Mouse (Mus musculus): ENCODE measurements around the gene Maml1.

DNA sequence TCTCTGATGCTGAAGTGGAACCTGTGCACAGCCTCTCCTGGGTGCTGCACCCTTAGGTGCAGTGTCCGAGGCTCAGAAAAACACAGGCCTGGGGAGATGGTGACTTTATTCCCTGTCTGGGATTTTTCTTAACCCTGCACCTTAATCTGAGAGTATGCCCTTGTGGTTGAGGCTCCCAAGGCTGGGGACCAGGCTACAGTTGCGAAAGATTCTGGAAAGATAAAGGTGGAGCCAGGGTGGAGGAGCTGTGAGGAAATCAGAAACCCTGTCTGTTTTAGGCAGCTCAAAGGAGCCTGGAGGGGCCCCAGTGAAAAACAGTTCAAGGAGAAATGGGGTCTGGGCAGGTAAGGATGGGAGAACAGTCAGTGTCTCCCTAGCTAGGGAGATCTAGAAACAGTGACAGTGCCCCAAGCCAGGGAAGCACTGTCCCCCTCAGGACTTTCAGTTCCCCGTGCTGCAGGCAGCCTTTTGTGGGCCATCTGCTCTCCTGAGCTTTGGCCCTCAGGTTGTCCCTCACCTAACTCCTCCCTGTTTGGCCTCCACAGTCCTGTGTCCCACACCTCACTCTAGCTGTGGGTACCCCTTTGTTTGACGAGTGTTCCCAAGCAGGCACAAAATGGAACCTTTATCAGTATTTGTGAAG is 75.3 kb downstream of the Maml1 start:
- no peak for TF ChIP-seq POLR2A (IDR thresholded peaks at IDR 0.05; ENCODE audit: borderline replicate concordance, control insufficient read depth, low read depth, low read length)
- no peak for TF ChIP-seq CTCF (IDR thresholded peaks at IDR 0.05; ENCODE audit: control insufficient read depth, insufficient read depth, low read length)
